Mouse (Mus musculus) neutrophil, adult 65 days (primary cell): Measurements from ENCODE around the gene Tdpoz4. TPM values are rescaled to one million over a fixed set of nuclear protein-coding genes. Genes with fewer than 3 reads are reported as not detected.

Experiments used
- total RNA-seq: library from RNA; stranded (reverse); gene quantifications from 2 replicates; pipeline ENCODE4 v1.2.4, GENCODE M21; 2023

Tdpoz4 gene
- not detected in 2 replicates for total RNA-seq

DNA sequence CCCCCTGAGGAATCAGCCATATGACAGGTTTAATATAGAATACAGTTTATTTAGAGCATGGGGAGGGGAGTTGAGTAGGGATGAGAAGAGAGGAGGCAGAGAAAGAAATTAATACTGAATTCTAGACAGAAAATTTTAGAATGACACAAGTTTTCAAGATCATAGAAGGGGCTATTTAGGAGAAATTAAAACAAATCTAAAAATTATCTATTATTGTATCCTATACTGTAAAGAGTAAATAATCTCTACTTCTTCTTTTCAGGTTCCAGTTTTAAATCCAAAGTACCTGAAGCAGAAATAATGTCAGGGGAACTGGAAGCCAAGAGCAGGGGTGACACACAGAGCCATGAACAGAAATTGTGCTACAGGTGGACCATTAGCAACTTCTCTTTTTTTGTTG lies at the start of gene Tdpoz4:
Gene Tdpoz4 (plus strand): TSS at position 301 of the 400 bp plus-strand sequence.

DNA sequence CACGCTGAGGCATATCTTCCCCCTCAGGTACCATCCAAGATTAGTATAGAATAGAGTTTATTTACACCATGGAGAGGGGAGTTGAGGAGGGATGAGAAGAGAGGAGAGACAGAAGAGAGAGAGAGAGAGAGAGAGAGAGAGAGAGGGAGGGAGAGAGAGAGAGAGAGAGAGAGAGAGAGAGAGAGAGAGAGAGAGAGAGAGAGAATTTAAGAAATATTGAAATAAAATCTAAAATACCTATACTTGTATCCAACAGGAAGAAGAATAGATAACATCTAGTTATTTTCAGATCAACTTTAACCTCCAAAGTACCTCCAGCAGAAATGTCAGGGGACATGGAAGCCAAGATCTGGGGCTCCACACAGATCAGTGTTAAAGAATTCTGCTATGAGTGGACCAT lies 23.5 kb upstream of the Tdpoz4 start, which contains the start of gene Gm5773:
Gene Gm5773 (plus strand): TSS at position 301 of the 400 bp plus-strand sequence.

DNA sequence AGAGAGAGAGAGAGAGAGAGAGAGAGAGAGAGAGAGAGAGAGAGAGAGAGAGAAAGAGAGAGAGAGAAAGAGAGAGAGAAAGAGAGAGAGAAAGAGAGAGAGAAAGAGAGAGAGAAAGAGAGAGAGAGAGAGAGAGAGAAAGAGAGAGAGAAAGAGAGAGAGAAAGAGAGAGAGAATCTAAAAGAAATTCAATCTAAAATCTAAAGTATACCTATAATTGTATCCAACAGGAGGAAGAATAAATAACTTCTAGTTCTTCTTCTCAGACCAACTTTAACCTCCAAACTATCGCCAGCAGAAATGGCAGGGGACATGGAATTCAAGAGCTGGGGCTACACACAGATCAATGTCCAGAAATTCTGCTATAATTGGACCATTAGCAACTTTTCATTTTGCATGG lies 29.5 kb downstream of the Tdpoz4 start, which contains the start of gene Tdpoz3:
Gene Tdpoz3 (plus strand): TSS at position 301 of the 400 bp plus-strand sequence.

Other genes with a start within 250 kb of the Tdpoz4 start
- 202 and 238 TPM in 2 replicates for gene S100a10, start 241.3 kb upstream of the Tdpoz4 start, total RNA-seq
- not detected in 2 replicates for gene Tdpoz2, start 143.7 kb upstream of the Tdpoz4 start, total RNA-seq
- gene Tdpoz1, start 120.1 kb upstream of the Tdpoz4 start, total RNA-seq = not detected in 2 replicates
- gene Gm37596, start 103.3 kb upstream of the Tdpoz4 start, total RNA-seq = not detected in 2 replicates
- not detected in 2 replicates for gene Gm5773, start 23.4 kb upstream of the Tdpoz4 start, total RNA-seq
- gene Tdpoz3, start 29.6 kb downstream of the Tdpoz4 start, total RNA-seq = not detected in 2 replicates
- not detected in 2 replicates for gene Gm9117, start 147.1 kb downstream of the Tdpoz4 start, total RNA-seq
- not detected in 2 replicates for gene Tdpoz5, start 164.9 kb downstream of the Tdpoz4 start, total RNA-seq